Mouse (Mus musculus) brain, embryonic 14.5 days (tissue): Measurements from ENCODE around the gene Mmp23.

Source experiments
- CTCF ChIP-seq: fragments of 200-500 bp; IDR thresholded peaks from 2 replicates; pipeline ENCODE4 v1.5.1; 2012; ENCODE audit warnings: inconsistent platforms, mild to moderate bottlenecking, moderate library complexity, borderline replicate concordance; ENCODE audit not compliant: insufficient read depth, insufficient read length; ENCODE audit errors: extremely low read depth
- POLR2A ChIP-seq: fragments of 200-500 bp; IDR thresholded peaks from 2 replicates; pipeline ENCODE4 v1.6.1; 2012; ENCODE audit warnings: mild to moderate bottlenecking, inconsistent platforms, borderline replicate concordance; ENCODE audit not compliant: poor library complexity, insufficient read depth, insufficient read length, severe bottlenecking; ENCODE audit errors: extremely low read depth

GRCm38 (mm10) chr4:155618321-155618720 is 34.9 kb downstream of the Mmp23 start:
- TF ChIP-seq CTCF = no peak
- TF ChIP-seq POLR2A = no peak
